Mouse (Mus musculus) MEL (cell line): ENCODE data around the gene Ddit4. TPM values are rescaled to one million over a fixed set of nuclear protein-coding genes. Genes with fewer than 3 reads are reported as not detected.

Source experiments
- DNase-seq: peaks from one replicate; pipeline ENCODE4 v3.0.0; 2011; ENCODE audit warnings: low read depth, low spot score
- H3K27ac ChIP-seq: 2 replicates; pipeline ENCODE4 v1.5.1; 2012; ENCODE audit warnings: low read depth, mild to moderate bottlenecking, control low read depth, low read length, moderate library complexity; ENCODE audit not compliant: control insufficient read depth
- H3K27me3 ChIP-seq, 2 experiments: fragments of 150-350 bp in 1 of 2; sonication (generic) in 1 of 2; 2 replicates each; pipeline ENCODE4 v1.6.1; 2012; ENCODE audit warnings: low read length in 2 of 2, mild to moderate bottlenecking in 2 of 2, improper control_type of control experiment in 1 of 2, moderate library complexity in 1 of 2; ENCODE audit not compliant: insufficient read depth in 2 of 2, control insufficient read depth in 1 of 2
- H3K36me3 ChIP-seq, 2 experiments: 2 replicates each; pipeline ENCODE4 v1.6.1; 2012 to 2014; ENCODE audit warnings: low read length in 2 of 2, improper control_type of control experiment in 1 of 2, inconsistent platforms in 1 of 2, mild to moderate bottlenecking in 1 of 2; ENCODE audit not compliant: insufficient read depth in 2 of 2, control insufficient read depth in 1 of 2
- H3K4me1 ChIP-seq, 2 experiments: fragments of 150-350 bp in 1 of 2; sonication (generic) in 1 of 2; 2 replicates each; pipeline ENCODE4 v1.6.1; 2012; ENCODE audit warnings: low read length in 2 of 2, improper control_type of control experiment in 1 of 2, mild to moderate bottlenecking in 1 of 2; ENCODE audit not compliant: insufficient read depth in 2 of 2, control insufficient read depth in 1 of 2
- H3K4me3 ChIP-seq, 2 experiments: fragments of 150-350 bp in 1 of 2; sonication (generic) in 1 of 2; 2 replicates each; pipeline ENCODE4 v1.5.1; 2012; ENCODE audit warnings: low read depth in 2 of 2, low read length in 2 of 2, mild to moderate bottlenecking in 2 of 2, moderate library complexity in 2 of 2, control low read depth in 1 of 2, improper control_type of control experiment in 1 of 2; ENCODE audit not compliant: control insufficient read depth in 1 of 2, insufficient read depth in 1 of 2
- H3K79me2 ChIP-seq: 2 replicates; pipeline ENCODE4 v1.6.1; 2012; ENCODE audit warnings: mild to moderate bottlenecking, low read length, moderate library complexity; ENCODE audit not compliant: control insufficient read depth, poor library complexity, insufficient read depth
- H3K9ac ChIP-seq: 2 replicates; pipeline ENCODE4 v1.6.1; 2012; ENCODE audit warnings: low read depth, mild to moderate bottlenecking, control low read depth, low read length, moderate library complexity; ENCODE audit not compliant: control insufficient read depth, poor library complexity, severe bottlenecking
- H3K9me3 ChIP-seq: fragments of 150-350 bp; sonication (generic); replicated peaks from 2 replicates; pipeline ENCODE4 v1.6.1; 2012; ENCODE audit warnings: mild to moderate bottlenecking, low read length, improper control_type of control experiment, moderate library complexity; ENCODE audit not compliant: insufficient read depth
- BHLHE40 ChIP-seq: IDR thresholded peaks from 2 replicates; pipeline ENCODE4 v1.6.1; 2012; ENCODE audit warnings: low read depth, mild to moderate bottlenecking, inconsistent platforms, low read length, improper control_type of control experiment, borderline replicate concordance
- CHD1 ChIP-seq: IDR thresholded peaks from 2 replicates; pipeline ENCODE4 v1.6.1; 2012; ENCODE audit warnings: low read depth, mild to moderate bottlenecking, inconsistent platforms, low read length, improper control_type of control experiment
- CHD2 ChIP-seq: IDR thresholded peaks from 2 replicates; pipeline ENCODE4 v1.6.1; 2011; ENCODE audit warnings: low read length, improper control_type of control experiment
- CTCF ChIP-seq, 3 experiments: IDR thresholded peaks in 2 of 3; conservative IDR thresholded peaks in 1 of 3; 2 replicates each; pipeline ENCODE4 v1.5.1; 2011 to 2012; ENCODE audit warnings: low read length in 3 of 3, low read depth in 2 of 3, mild to moderate bottlenecking in 2 of 3, improper control_type of control experiment in 1 of 3, inconsistent platforms in 1 of 3, mixed read lengths in 1 of 3, moderate library complexity in 1 of 3; ENCODE audit not compliant: control insufficient read depth in 1 of 3, insufficient read depth in 1 of 3, poor library complexity in 1 of 3, severe bottlenecking in 1 of 3
- E2F4 ChIP-seq: IDR thresholded peaks from 2 replicates; pipeline ENCODE4 v1.6.1; 2011; ENCODE audit warnings: low read depth, low read length, improper control_type of control experiment, borderline replicate concordance
- ELF1 ChIP-seq: IDR thresholded peaks from 2 replicates; pipeline ENCODE4 v1.6.1; 2014; ENCODE audit warnings: low read depth, mild to moderate bottlenecking, inconsistent platforms, low read length, improper control_type of control experiment, moderate library complexity
- ETS1 ChIP-seq: IDR thresholded peaks from 2 replicates; pipeline ENCODE4 v1.6.1; 2012; ENCODE audit warnings: low read depth, mild to moderate bottlenecking, inconsistent platforms, low read length, improper control_type of control experiment, moderate library complexity
- GABPA ChIP-seq: IDR thresholded peaks from 2 replicates; pipeline ENCODE4 v1.6.1; 2012; ENCODE audit warnings: low read depth, mild to moderate bottlenecking, inconsistent platforms, low read length, improper control_type of control experiment, moderate library complexity
- GATA1 ChIP-seq: IDR thresholded peaks from 2 replicates; pipeline ENCODE4 v1.6.1; 2011; ENCODE audit warnings: low read depth, low read length, improper control_type of control experiment
- HCFC1 ChIP-seq: IDR thresholded peaks from 2 replicates; pipeline ENCODE4 v1.6.1; 2012; ENCODE audit warnings: low read depth, mild to moderate bottlenecking, inconsistent platforms, low read length, improper control_type of control experiment, moderate library complexity
- KAT2A ChIP-seq: conservative IDR thresholded peaks from 2 replicates; pipeline ENCODE4 v1.6.1; 2012; ENCODE audit warnings: low read depth, low read length, improper control_type of control experiment, inconsistent platforms
- MAX ChIP-seq: IDR thresholded peaks from 2 replicates; pipeline ENCODE4 v1.6.1; 2011; ENCODE audit warnings: low read length, improper control_type of control experiment
- MYC ChIP-seq: IDR thresholded peaks from 2 replicates; pipeline ENCODE4 v1.6.1; 2011; ENCODE audit warnings: low read depth, mild to moderate bottlenecking, low read length, improper control_type of control experiment, moderate library complexity
- NELFE ChIP-seq: IDR thresholded peaks from 2 replicates; pipeline ENCODE4 v1.6.1; 2011; ENCODE audit warnings: low read depth, low read length, improper control_type of control experiment
- POLR2AphosphoS5 ChIP-seq: IDR thresholded peaks from 2 replicates; pipeline ENCODE4 v1.6.1; 2012; ENCODE audit warnings: low read depth, borderline replicate concordance, mild to moderate bottlenecking, inconsistent platforms, low read length, moderate library complexity, mixed read lengths
- RAD21 ChIP-seq: IDR thresholded peaks from 2 replicates; pipeline ENCODE4 v1.6.1; 2011; ENCODE audit warnings: mild to moderate bottlenecking, low read depth, low read length, improper control_type of control experiment
- RCOR1 ChIP-seq: IDR thresholded peaks from 2 replicates; pipeline ENCODE4 v1.6.1; 2012; ENCODE audit warnings: low read depth, mild to moderate bottlenecking, inconsistent platforms, low read length, improper control_type of control experiment
- TCF12 ChIP-seq: IDR thresholded peaks from 2 replicates; pipeline ENCODE4 v1.6.1; 2014; ENCODE audit warnings: low read depth, mild to moderate bottlenecking, inconsistent platforms, low read length, improper control_type of control experiment, moderate library complexity
- USF1 ChIP-seq: IDR thresholded peaks from 2 replicates; pipeline ENCODE4 v1.6.1; 2014; ENCODE audit warnings: low read depth, mild to moderate bottlenecking, inconsistent platforms, low read length, improper control_type of control experiment, moderate library complexity
- USF2 ChIP-seq, 2 experiments: IDR thresholded peaks; 2 replicates each; pipeline ENCODE4 v1.6.1; 2011 to 2012; ENCODE audit warnings: improper control_type of control experiment in 2 of 2, low read length in 2 of 2, borderline replicate concordance in 1 of 2, inconsistent platforms in 1 of 2, low read depth in 1 of 2, mild to moderate bottlenecking in 1 of 2; ENCODE audit not compliant: insufficient read depth in 1 of 2
- ZNF384 ChIP-seq: IDR thresholded peaks from 2 replicates; pipeline ENCODE4 v1.6.1; 2012; ENCODE audit warnings: low read depth, mild to moderate bottlenecking, inconsistent platforms, low read length, improper control_type of control experiment
- polyA plus RNA-seq, 2 experiments: library from polyadenylated mRNA; stranded (reverse) in 1 of 2; unstranded in 1 of 2; fragments of >175 nt in 1 of 2; fragments of >200 nt in 1 of 2; gene quantifications; 2 replicates each; pipeline versions ENCODE4 v1.2.1 to v1.2.4; 2012; ENCODE audit warnings: low replicate concordance in 2 of 2, low read depth in 1 of 2; ENCODE audit not compliant: insufficient read length in 2 of 2, insufficient read depth in 1 of 2, missing spikeins in 1 of 2
- total RNA-seq: library from RNA; depleted of rRNA; stranded (reverse); fragments of 300-350 nt; gene quantifications from 2 replicates; pipeline ENCODE4 v1.2.3, GENCODE M21; 2012

Ddit4 gene
- total and polyA plus RNA-seq, 3 experiments, result 2.6 to 11.6 TPM; not detected in 1

DNA sequence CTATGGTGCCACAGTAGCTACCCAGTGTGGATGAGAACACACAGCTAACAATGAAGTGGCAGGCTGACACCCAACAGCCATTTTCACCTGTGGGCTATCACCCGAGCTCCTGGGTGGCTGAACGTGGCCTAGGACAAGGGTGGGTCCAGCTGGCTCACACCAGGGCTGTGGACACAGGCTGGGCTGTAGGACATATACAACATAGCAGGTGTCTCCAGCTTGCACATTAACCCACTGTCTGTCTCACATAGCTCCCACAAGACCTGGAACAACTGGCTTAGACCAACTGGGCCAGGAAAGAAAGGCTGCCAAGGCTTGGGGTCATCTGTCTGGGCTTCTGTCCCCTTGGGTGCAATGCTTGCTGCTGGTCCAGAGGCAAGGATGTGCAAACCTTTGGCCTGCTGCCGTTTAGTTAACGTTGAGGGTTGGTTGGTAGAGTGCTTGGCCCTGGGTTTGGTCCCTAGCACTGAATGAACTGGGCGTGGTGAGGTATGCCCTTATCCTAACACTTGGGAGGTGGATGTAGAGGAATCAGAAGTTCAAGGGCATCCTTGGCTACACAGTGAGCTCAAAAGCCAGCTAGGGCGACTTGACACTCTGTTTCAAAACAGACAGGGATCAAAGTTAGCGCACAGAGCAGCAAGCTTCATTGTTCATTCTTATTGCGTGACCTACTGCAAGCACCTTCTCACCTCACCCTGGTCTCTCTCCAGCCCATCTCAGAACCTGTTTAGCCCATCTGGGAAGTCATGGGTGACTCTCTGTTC, 36.3 kb downstream of the Ddit4 start:
- TF ChIP-seq NELFE (no peak), USF1 (no peak), RAD21 (no peak)
- H3K27ac ChIP-seq, result no peak overlapping the region
- H3K79me2 ChIP-seq, result no peaks in the 10 kb centered on the region
- peaks cover 0 to 6% of the 10 kb centered on the region in 2 experiments; a peak in 2 of 4 replicates for H3K36me3 ChIP-seq
- no peak overlapping the region for H3K9ac ChIP-seq
- no peak for DNase-seq
- no peaks in the 10 kb centered on the region for H3K27me3 ChIP-seq
- no peaks in the 10 kb centered on the region for H3K9me3 ChIP-seq
- H3K4me3 ChIP-seq, result no peak overlapping the region; a peak in 1 of 4 replicates
- peaks cover 2 to 17% of the 10 kb centered on the region in 2 experiments for H3K4me1 ChIP-seq

DNA sequence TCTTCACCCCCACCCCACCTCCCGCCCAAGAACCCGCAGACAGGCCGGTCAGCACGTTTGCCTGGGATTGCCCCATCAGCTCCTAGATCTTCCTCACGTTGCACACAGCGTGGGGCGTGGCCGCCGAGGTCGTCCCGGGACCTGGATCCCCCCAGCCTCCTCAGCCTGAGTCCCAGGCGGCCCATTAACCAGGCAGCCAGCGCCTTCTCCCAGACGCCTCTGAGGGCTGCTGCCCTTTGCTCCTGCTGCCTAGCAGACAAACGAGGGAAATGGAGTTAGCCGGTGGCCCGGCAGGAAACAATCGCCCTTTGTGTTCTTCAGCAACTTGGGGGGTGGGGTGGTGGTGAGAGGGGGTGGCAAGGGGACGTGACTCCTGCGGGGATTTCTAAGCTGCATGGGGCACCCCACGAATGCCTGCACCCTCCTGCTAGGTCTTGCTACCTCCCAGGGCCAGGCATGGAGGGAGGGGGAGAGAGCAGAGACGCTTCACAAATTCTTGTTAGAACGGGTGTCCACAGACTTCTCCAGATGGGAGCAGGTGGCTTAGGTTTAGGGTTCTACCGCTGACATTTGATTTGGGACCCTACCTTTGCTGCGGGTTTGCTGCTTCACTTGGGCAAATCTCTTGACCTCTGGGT, 40.0 kb downstream of the Ddit4 start:
- Histone ChIP-seq H3K9me3 (no peaks in the 10 kb centered on the region), H3K79me2 (no peaks in the 10 kb centered on the region)
- DNase-seq, result no peak
- TF ChIP-seq KAT2A (no peak), MAX (no peak), BHLHE40 (no peak), CHD1 (no peak), HCFC1 (no peak), ELF1 (no peak), NELFE (no peak), RCOR1 (no peak), TCF12 (no peak), MYC (no peak), E2F4 (no peak), CTCF (IDR thresholded peaks at IDR 0.05 in 2 of 3, conservative IDR thresholded peaks at IDR 0.05 in 1 of 3; ENCODE audit: control insufficient read depth in 1 of 3, insufficient read depth in 1 of 3, low read depth in 2 of 3, low read length in 3 of 3, poor library complexity in 1 of 3, severe bottlenecking in 1 of 3) (no peak), GABPA (no peak), ZNF384 (no peak), CHD2 (no peak), GATA1 (no peak), USF2 (IDR thresholded peaks at IDR 0.05; ENCODE audit: borderline replicate concordance in 1 of 2, insufficient read depth in 1 of 2, low read depth in 1 of 2, low read length in 2 of 2) (no peak), ETS1 (no peak), USF1 (no peak), POLR2AphosphoS5 (no peak)
- TF ChIP-seq, all 39 proteins: peak for 0
- Histone ChIP-seq H3K4me1 (peaks cover 12 to 31% of the 10 kb centered on the region in 2 experiments), H3K27me3 (no peaks in the 10 kb centered on the region), H3K9ac (no peak overlapping the region), H3K27ac (no peak overlapping the region), H3K36me3 (peaks cover 0 to 19% of the 10 kb centered on the region in 2 experiments; a peak in 2 of 4 replicates), H3K4me3 (no peak overlapping the region)
